Mouse (Mus musculus): ENCODE data around the gene Adam30. TPM values are rescaled to one million over a fixed set of nuclear protein-coding genes. Genes with fewer than 3 reads are reported as not detected.

Gene Adam30
- polyA plus RNA-seq, 1 experiment, result not detected

- peaks cover 88% of the 10 kb centered on the region for H3K36me3 ChIP-seq (replicated peaks; ENCODE audit: low read length)
- no peaks in the 10 kb centered on the region for H3K27me3 ChIP-seq (replicated peaks)
- TF ChIP-seq GATA1 (IDR thresholded peaks at IDR 0.05; ENCODE audit: borderline replicate concordance, low read length) (no peak), FLI1 (IDR thresholded peaks at IDR 0.05; ENCODE audit: low read length) (no peak)
- no peak overlapping the region for H3K4me3 ChIP-seq (replicated peaks)
- no peaks in the 10 kb centered on the region for H3K9me3 ChIP-seq
- H3K4me1 ChIP-seq, result no peaks in the 10 kb centered on the region
These were observed 13.7 kb upstream of the Adam30 start for GRCm38 (mm10) chr3:98146471-98147410.

DNA sequence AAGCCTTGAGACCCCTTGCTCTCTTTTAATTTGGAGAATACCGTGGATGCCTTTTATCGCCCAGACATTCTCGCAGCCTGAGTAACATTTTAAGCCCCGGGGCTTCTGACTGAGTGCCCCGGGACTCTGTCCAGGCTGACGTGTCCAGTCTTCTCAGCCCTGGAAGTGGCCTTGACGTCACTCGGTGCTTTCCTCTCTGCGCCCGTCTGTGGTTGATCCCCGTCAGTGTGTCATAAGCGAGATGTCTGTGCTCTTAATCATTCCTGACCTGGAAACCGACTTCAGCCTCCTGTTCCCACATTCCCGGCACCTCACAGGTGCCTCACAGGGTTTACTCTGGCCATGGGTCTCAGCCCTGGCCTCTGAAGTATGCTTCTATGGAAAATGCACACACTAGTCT lies 12.7 kb upstream of the Adam30 start:
- H3K27me3 ChIP-seq (replicated peaks), result no peaks in the 10 kb centered on the region
- no peaks in the 10 kb centered on the region for H3K9me3 ChIP-seq
- TF ChIP-seq FLI1 (IDR thresholded peaks at IDR 0.05; ENCODE audit: low read length) (no peak), GATA1 (IDR thresholded peaks at IDR 0.05; ENCODE audit: borderline replicate concordance, low read length) (no peak)
- peaks cover 79% of the 10 kb centered on the region for H3K36me3 ChIP-seq (replicated peaks; ENCODE audit: low read length)
- H3K4me1 ChIP-seq, result no peaks in the 10 kb centered on the region
- no peak overlapping the region for H3K4me3 ChIP-seq (replicated peaks)

GRCm38 (mm10) chr3:98149881-98150280 lies 10.5 kb upstream of the Adam30 start:
- no peaks in the 10 kb centered on the region for H3K27me3 ChIP-seq (replicated peaks)
- TF ChIP-seq GATA1 (IDR thresholded peaks at IDR 0.05; ENCODE audit: borderline replicate concordance, low read length) (no peak), FLI1 (IDR thresholded peaks at IDR 0.05; ENCODE audit: low read length) (no peak)
- no peaks in the 10 kb centered on the region for H3K9me3 ChIP-seq
- no peak overlapping the region for H3K4me3 ChIP-seq (replicated peaks)
- no peaks in the 10 kb centered on the region for H3K4me1 ChIP-seq
- peaks cover 57% of the 10 kb centered on the region for H3K36me3 ChIP-seq (replicated peaks; ENCODE audit: low read length)

GRCm38 (mm10) chr3:98151016-98151415 lies 9.4 kb upstream of the Adam30 start:
- no peaks in the 10 kb centered on the region for H3K27me3 ChIP-seq (replicated peaks)

GRCm38 (mm10) chr3:98153460-98153859 lies 7.0 kb upstream of the Adam30 start:
- H3K27me3 ChIP-seq (replicated peaks), result no peaks in the 10 kb centered on the region
- TF ChIP-seq GATA1 (IDR thresholded peaks at IDR 0.05; ENCODE audit: borderline replicate concordance, low read length) (no peak), FLI1 (IDR thresholded peaks at IDR 0.05; ENCODE audit: low read length) (no peak)

More at GRCm38 (mm10) chr3:98151016-98151415, 9.4 kb upstream of the Adam30 start:
- no peak overlapping the region for H3K4me3 ChIP-seq (replicated peaks)
- H3K36me3 ChIP-seq (replicated peaks; ENCODE audit: low read length), result peaks cover 46% of the 10 kb centered on the region
- TF ChIP-seq GATA1 (IDR thresholded peaks at IDR 0.05; ENCODE audit: borderline replicate concordance, low read length) (no peak), FLI1 (IDR thresholded peaks at IDR 0.05; ENCODE audit: low read length) (no peak)
- no peaks in the 10 kb centered on the region for H3K9me3 ChIP-seq
- H3K4me1 ChIP-seq, result peaks cover 2% of the 10 kb centered on the region

DNA sequence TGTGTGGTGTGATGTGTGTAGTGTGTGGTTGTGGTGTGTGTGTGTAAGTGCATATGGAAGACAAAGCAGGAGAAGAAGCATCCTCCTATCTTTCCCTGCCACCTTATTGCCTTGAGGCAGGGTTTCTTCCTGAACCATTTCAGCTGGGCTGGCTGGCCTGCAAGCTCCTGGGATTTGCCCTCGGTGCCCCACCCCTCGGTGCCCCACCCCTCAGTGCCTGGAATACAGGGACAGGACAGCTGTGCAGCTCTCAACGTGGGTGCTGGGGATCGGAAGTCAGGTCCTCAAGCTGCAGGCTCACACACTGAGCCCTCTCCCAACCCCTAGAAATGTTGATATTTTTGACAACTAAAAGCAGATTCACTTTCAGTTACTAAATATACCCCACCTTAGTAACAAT lies 4.3 kb upstream of the Adam30 start:
- Histone ChIP-seq H3K36me3 (replicated peaks; ENCODE audit: low read length) (peaks cover under 1% of the 10 kb centered on the region), H3K9me3 (no peaks in the 10 kb centered on the region), H3K4me3 (replicated peaks) (no peak overlapping the region), H3K4me1 (peaks cover 14% of the 10 kb centered on the region), H3K27me3 (replicated peaks) (no peaks in the 10 kb centered on the region)
- TF ChIP-seq GATA1 (IDR thresholded peaks at IDR 0.05; ENCODE audit: borderline replicate concordance, low read length) (no peak), FLI1 (IDR thresholded peaks at IDR 0.05; ENCODE audit: low read length) (no peak)

More at GRCm38 (mm10) chr3:98153460-98153859, 7.0 kb upstream of the Adam30 start:
- no peak overlapping the region for H3K4me3 ChIP-seq (replicated peaks)
- no peaks in the 10 kb centered on the region for H3K9me3 ChIP-seq
- peaks cover 14% of the 10 kb centered on the region for H3K4me1 ChIP-seq
- H3K36me3 ChIP-seq (replicated peaks; ENCODE audit: low read length), result peaks cover 21% of the 10 kb centered on the region

DNA sequence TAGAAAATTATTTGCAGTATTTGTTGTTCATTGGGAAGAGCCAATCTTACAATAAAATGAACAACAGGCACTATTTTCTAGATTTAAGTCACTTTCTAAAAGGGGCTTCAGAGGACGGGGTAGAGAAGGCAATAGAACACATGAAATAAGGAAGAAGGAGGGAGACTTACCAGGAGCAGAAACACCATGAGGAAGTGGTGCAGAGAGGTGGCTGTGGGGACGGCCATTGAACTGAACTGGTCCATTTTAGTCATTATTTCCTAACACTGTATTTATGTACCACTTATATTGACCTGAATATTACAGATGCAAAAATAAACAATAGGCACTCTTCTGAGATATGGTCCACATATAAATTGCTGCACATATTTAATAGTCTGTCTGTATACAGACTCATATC lies 3.4 kb upstream of the Adam30 start:
- H3K4me1 ChIP-seq, result peaks cover 14% of the 10 kb centered on the region
- no peaks in the 10 kb centered on the region for H3K36me3 ChIP-seq (replicated peaks; ENCODE audit: low read length)
- TF ChIP-seq FLI1 (IDR thresholded peaks at IDR 0.05; ENCODE audit: low read length) (no peak), GATA1 (IDR thresholded peaks at IDR 0.05; ENCODE audit: borderline replicate concordance, low read length) (no peak)
- no peaks in the 10 kb centered on the region for H3K27me3 ChIP-seq (replicated peaks)
- H3K9me3 ChIP-seq, result no peaks in the 10 kb centered on the region
- no peak overlapping the region for H3K4me3 ChIP-seq (replicated peaks)

- H3K36me3 ChIP-seq (replicated peaks; ENCODE audit: low read length), result no peaks in the 10 kb centered on the region
- no peaks in the 10 kb centered on the region for H3K9me3 ChIP-seq
- peaks cover 14% of the 10 kb centered on the region for H3K4me1 ChIP-seq
- no peaks in the 10 kb centered on the region for H3K27me3 ChIP-seq (replicated peaks)
- H3K4me3 ChIP-seq (replicated peaks), result no peak overlapping the region
- TF ChIP-seq GATA1 (IDR thresholded peaks at IDR 0.05; ENCODE audit: borderline replicate concordance, low read length) (no peak), FLI1 (IDR thresholded peaks at IDR 0.05; ENCODE audit: low read length) (no peak)
These were observed 2.8 kb upstream of the Adam30 start for GRCm38 (mm10) chr3:98157585-98157984.

DNA sequence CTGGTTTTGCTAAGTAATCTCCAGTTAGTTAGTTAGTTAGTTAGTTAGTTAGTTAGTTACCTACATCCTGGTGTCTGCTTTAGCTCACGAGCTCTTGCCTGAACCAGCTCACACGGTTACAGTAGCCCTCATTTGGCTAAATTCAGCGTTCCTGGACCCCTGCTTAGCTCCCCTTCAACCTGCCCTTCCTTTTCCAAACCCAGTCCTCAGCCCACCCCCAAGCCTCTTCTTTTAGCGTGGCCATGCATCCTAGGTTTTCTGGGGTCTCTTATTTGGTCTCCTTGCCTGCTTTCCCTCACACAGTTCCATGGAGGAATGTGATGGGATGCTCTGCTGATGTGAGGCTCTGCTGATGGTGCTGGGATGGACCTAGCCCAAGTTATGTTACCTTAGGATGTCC lies 1.8 kb upstream of the Adam30 start:
- Histone ChIP-seq H3K27me3 (replicated peaks) (no peaks in the 10 kb centered on the region), H3K36me3 (replicated peaks; ENCODE audit: low read length) (no peaks in the 10 kb centered on the region), H3K4me3 (replicated peaks) (no peak overlapping the region), H3K4me1 (peaks cover 14% of the 10 kb centered on the region), H3K9me3 (no peaks in the 10 kb centered on the region)
- no peak for TF ChIP-seq GATA1 (IDR thresholded peaks at IDR 0.05; ENCODE audit: borderline replicate concordance, low read length)
- no peak for TF ChIP-seq FLI1 (IDR thresholded peaks at IDR 0.05; ENCODE audit: low read length)

- peaks cover 14% of the 10 kb centered on the region for H3K4me1 ChIP-seq
- no peaks in the 10 kb centered on the region for H3K36me3 ChIP-seq (replicated peaks; ENCODE audit: low read length)
- TF ChIP-seq GATA1 (IDR thresholded peaks at IDR 0.05; ENCODE audit: borderline replicate concordance, low read length) (no peak), FLI1 (IDR thresholded peaks at IDR 0.05; ENCODE audit: low read length) (no peak)
- no peaks in the 10 kb centered on the region for H3K27me3 ChIP-seq (replicated peaks)
- H3K4me3 ChIP-seq (replicated peaks), result no peak overlapping the region
- no peaks in the 10 kb centered on the region for H3K9me3 ChIP-seq
These were observed 1.1 kb upstream of the Adam30 start for GRCm38 (mm10) chr3:98159289-98159688.

Data from megakaryocyte, embryonic 14.5 days (primary cell).